Mouse (Mus musculus) embryonic facial prominence, embryonic 14.5 days (tissue): Measurements from ENCODE around the gene Ltb4r1. TPM values are rescaled to one million over a fixed set of nuclear protein-coding genes. Genes with fewer than 3 reads are reported as not detected.

ENCODE experiments used
- ATAC-seq: fragments of 200-750 bp; cut with Nextera tagmentation; 2 replicates; pipeline ENCODE4 v1.8.0; 2017; ENCODE audit warnings: low read depth, moderate number of reproducible peaks, moderate TSS enrichment
- DNase-seq: peaks from one replicate; pipeline ENCODE4 v3.0.0-alpha.2; 2015; ENCODE audit warnings: low spot score
- H3K27ac ChIP-seq: fragments of 300-500 bp; sonication (generic); replicated peaks from 2 replicates; pipeline ENCODE4 v1.5.1; 2014; ENCODE audit warnings: low read depth, mild to moderate bottlenecking, low read length, moderate library complexity
- H3K27me3 ChIP-seq: fragments of 300-500 bp; sonication (generic); replicated peaks from 2 replicates; pipeline ENCODE4 v1.6.1; 2014; ENCODE audit warnings: low read length; ENCODE audit not compliant: control insufficient read depth, insufficient read depth
- H3K36me3 ChIP-seq: fragments of 300-500 bp; sonication (generic); 2 replicates; pipeline ENCODE4 v1.6.1; 2014; ENCODE audit warnings: low read length, mixed read lengths; ENCODE audit not compliant: control insufficient read depth, insufficient read depth
- H3K4me1 ChIP-seq: fragments of 300-500 bp; sonication (generic); 2 replicates; pipeline ENCODE4 v1.6.1; 2014; ENCODE audit warnings: antibody characterized with exemption, low read length; ENCODE audit not compliant: control insufficient read depth, insufficient read depth
- H3K4me2 ChIP-seq: fragments of 300-500 bp; sonication (generic); 2 replicates; pipeline ENCODE4 v1.6.1; 2014; ENCODE audit warnings: low read depth, mild to moderate bottlenecking, low read length, moderate library complexity, mixed read lengths
- H3K4me3 ChIP-seq: fragments of 300-500 bp; sonication (generic); 2 replicates; pipeline ENCODE4 v1.5.1; 2014; ENCODE audit warnings: low read depth, mild to moderate bottlenecking, low read length
- H3K9ac ChIP-seq: fragments of 300-500 bp; sonication (generic); 2 replicates; pipeline ENCODE4 v1.6.1; 2014; ENCODE audit warnings: low read depth, mild to moderate bottlenecking, low read length, moderate library complexity, mixed read lengths
- H3K9me3 ChIP-seq: fragments of 300-500 bp; sonication (generic); 2 replicates; pipeline ENCODE4 v1.6.1; 2016; ENCODE audit warnings: low read length; ENCODE audit not compliant: control insufficient read depth
- WGBS: fragments of 180-500 bp; shearing (Covaris S2); extraction: QIAGEN DNeasy Blood & Tissue Kit; methylation state at CpG from one replicate; pipeline ENCODE4 v1.1.7; 2014; 5-methylcytosine and 5-hydroxymethylcytosine counted together
- polyA plus RNA-seq: library from polyadenylated mRNA; unstranded; fragments of >200 nt; fragmentation: Nextera tagmentation; extraction: Ambion mirVana; gene quantifications from 2 replicates; pipeline ENCODE4 v1.2.1, GENCODE M21; 2014

Ltb4r1 gene
- polyA plus RNA-seq, 1 experiment from 2014 or later, result 0.56 TPM

DNA sequence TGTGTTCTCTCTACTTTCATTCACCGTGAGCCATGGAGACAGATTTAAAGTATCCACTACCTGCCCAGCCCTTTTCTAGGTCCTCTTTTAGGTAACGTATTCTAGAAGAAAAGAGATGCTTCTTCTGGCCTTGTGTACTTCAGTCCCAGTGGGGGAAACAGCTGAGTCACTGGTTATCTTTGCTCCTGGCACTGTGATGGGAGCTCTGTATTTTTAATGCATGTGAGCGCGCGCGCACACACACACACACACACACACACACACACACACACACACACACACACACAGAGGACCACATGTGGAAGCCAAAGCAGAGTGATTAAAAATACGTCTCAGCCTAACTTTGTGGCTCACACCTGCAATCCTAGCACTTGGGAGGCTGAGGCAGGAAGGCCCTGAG is 42.3 kb upstream of the Ltb4r1 start:
- 93% methylated on average over 7 of the region's 7 CpGs for WGBS
- Histone ChIP-seq H3K9me3 (no peaks in the 10 kb centered on the region), H3K4me3 (no peak overlapping the region), H3K4me2 (no peak overlapping the region), H3K27ac (no peak overlapping the region), H3K9ac (no peak overlapping the region), H3K4me1 (0 out of 2 replicates have a peak, but pooled peaks cover 3% of the 10 kb centered on the region), H3K36me3 (peaks cover 15% of the 10 kb centered on the region; the same call in 1 of the 2 replicates), H3K27me3 (no peaks in the 10 kb centered on the region)
- DNase-seq (no peak), ATAC-seq (no peak)

- 52% methylated on average over 8 of the region's 8 CpGs for WGBS
- H3K4me3 ChIP-seq, result no peak overlapping the region
- ATAC-seq (no peak), DNase-seq (no peak)
- H3K9ac ChIP-seq, result no peak overlapping the region
- H3K4me2 ChIP-seq, result no peak overlapping the region
- H3K27ac ChIP-seq, result no peak overlapping the region
- H3K4me1 ChIP-seq, result 0 out of 2 replicates have a peak, but pooled peaks cover 3% of the 10 kb centered on the region
- no peaks in the 10 kb centered on the region for H3K9me3 ChIP-seq
- H3K36me3 ChIP-seq, result 0 out of 2 replicates have a peak, but pooled peaks cover 6% of the 10 kb centered on the region
- H3K27me3 ChIP-seq, result no peaks in the 10 kb centered on the region
Observed at GRCm38 (mm10) chr14:55724411-55724871, 41.3 kb upstream of the Ltb4r1 start.

DNA sequence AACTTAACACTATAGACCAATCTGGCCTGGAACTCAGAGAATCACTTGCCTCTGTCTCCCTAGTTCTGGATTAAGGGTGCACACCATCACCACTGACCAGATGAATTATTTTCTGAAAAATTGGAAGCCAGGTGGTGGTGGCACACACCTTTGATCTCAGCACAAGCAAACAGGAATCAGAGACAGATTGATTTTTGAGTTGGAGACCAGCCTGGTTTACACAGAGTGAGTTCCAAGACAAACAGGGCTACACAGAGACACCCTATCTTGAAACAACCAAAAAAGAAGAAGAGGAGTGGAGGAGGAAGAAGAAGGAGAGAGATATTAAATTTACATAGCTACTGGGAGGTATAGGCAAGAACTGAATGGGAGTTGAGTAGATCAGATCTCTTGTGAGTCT is 39.5 kb upstream of the Ltb4r1 start:
- H3K36me3 ChIP-seq, result no peaks in the 10 kb centered on the region
- 0 out of 2 replicates have a peak, but pooled peaks cover 1% of the 10 kb centered on the region for H3K4me1 ChIP-seq
- no peak for ATAC-seq

DNA sequence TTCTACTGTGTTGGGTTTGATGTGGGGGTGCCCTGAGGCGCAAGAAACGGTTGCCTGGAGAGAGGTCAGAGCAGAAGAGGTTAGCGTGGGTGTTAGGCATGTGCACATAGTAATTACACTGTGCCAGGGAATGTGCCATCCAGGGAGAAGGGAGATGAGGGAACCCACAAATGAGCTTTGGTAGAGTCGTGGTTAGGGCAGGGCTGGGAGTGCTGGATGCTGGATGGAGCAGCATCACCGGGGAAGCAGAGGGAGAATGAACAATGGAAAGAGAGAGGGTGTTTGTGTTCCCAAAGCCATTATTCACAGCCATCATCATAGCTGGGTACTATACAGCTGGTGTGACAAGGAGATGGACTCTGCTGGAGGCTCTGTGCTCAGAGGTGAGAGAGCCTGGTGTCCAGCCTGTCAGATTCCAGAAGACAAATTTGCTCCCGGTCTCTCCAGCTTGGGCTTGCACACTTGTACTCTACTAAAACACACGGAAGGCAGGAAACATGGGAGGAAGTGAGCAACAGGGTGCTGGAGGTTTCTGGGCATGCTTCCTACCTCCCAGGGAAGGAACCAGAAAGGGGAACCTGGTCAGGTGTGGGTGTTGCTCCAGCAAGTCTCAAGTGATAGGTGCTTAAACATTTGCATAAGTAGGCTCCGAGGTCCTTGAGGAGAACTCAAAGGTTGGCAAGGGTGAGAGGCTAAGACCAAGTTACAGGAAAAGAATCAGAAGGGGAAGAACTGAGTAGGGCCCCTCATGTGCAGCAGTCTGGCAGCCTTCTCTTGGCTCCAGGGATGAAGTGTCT is 37.7 kb upstream of the Ltb4r1 start:
- H3K9me3 ChIP-seq, result no peaks in the 10 kb centered on the region
- 61% methylated on average over 8 of the region's 8 CpGs for WGBS
- H3K4me2 ChIP-seq, result no peak overlapping the region
- DNase-seq (no peak), ATAC-seq (no peak)
- no peaks in the 10 kb centered on the region for H3K27me3 ChIP-seq
- H3K4me3 ChIP-seq, result no peak overlapping the region
- no peaks in the 10 kb centered on the region for H3K36me3 ChIP-seq
- H3K27ac ChIP-seq, result no peak overlapping the region
- no peaks in the 10 kb centered on the region for H3K4me1 ChIP-seq
- H3K9ac ChIP-seq, result no peak overlapping the region

More for the DNA sequence above, 39.5 kb upstream of the Ltb4r1 start:
- Histone ChIP-seq H3K9ac (no peak overlapping the region), H3K4me2 (no peak overlapping the region), H3K4me3 (no peak overlapping the region), H3K9me3 (no peaks in the 10 kb centered on the region), H3K27me3 (no peaks in the 10 kb centered on the region), H3K27ac (no peak overlapping the region)
- no peak for DNase-seq

DNA sequence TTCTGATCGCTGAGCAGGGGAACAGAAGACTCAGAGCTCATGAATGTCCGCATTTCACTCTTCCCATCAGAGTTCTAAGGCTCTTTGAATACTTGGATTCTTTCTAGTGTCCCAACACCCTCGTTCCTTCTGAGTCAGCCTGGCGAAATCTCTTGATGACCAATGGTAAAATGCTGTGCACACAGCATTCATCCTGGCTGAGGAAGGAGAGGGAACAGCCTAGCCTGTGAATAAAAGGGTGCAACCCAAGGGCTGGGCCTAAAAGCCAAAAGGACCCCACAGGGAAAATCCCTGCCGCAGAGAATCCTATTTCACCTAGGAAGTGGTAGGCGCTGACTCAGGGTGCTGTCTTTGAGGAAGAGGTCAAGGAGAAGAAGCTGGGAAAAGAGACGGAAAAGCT is 35.6 kb upstream of the Ltb4r1 start:
- Histone ChIP-seq H3K27me3 (no peaks in the 10 kb centered on the region), H3K27ac (no peak overlapping the region), H3K9ac (no peak overlapping the region), H3K4me1 (no peaks in the 10 kb centered on the region), H3K9me3 (no peaks in the 10 kb centered on the region), H3K4me2 (no peak overlapping the region), H3K36me3 (no peaks in the 10 kb centered on the region), H3K4me3 (no peak overlapping the region)
- WGBS, result 72% methylated on average over 7 of the region's 7 CpGs
- no peak for ATAC-seq
- DNase-seq, result no peak

DNA sequence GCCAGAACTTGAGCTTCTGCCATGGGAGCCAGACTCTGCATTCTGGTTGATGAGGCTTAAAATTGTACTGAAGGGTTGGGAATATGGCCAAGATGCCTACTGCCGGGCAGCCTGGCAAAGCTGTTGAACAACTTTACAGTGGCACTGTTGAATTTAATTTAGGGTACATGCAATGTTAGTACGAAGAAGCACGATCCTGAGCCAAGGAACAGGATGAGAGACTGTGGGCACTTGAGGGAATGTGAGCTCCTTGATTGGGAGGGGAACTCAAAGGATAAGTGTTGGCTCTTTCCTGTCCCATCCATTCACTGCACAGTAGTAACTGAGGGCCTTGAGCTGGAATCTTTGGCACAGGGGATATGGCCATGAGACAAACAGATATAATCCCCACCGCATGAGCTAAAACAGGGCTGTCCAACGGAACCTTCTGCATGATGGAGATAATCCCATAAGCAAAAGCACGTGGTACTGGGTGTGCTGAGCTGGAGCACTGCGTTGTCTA is 35.2 kb upstream of the Ltb4r1 start:
- ATAC-seq, result no peak
- DNase-seq, result no peak
- no peaks in the 10 kb centered on the region for H3K9me3 ChIP-seq
- 83% methylated on average over 7 of the region's 7 CpGs for WGBS
- no peak overlapping the region for H3K9ac ChIP-seq
- H3K4me3 ChIP-seq, result no peak overlapping the region
- H3K27ac ChIP-seq, result no peak overlapping the region
- no peaks in the 10 kb centered on the region for H3K36me3 ChIP-seq
- H3K4me1 ChIP-seq, result no peaks in the 10 kb centered on the region
- H3K4me2 ChIP-seq, result no peak overlapping the region
- no peaks in the 10 kb centered on the region for H3K27me3 ChIP-seq

DNA sequence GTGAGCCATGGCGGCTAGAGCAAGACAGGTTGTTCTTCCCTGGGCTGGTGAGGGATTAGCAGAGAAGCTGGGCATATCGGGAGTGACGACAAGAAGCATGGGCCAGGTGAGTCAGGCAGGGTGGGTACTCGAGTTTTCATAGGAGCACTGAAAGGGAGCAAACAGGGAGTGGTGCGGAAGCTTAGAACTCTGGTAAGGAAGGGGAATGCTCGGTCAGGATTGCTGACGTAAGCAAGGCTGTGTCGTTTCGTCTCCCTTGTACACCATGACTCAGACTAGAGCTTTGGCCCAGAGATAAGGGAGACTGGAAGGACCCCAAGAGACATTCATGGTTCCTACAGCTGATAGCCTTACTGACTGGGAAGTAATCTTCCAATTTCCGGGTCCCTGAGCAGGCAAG is 31.9 kb upstream of the Ltb4r1 start:
- H3K36me3 ChIP-seq, result peaks cover 6% of the 10 kb centered on the region; the same call in 1 of the 2 replicates
- H3K4me2 ChIP-seq, result no peak overlapping the region
- no peak for DNase-seq
- no peak overlapping the region for H3K27ac ChIP-seq
- ATAC-seq, result no peak
- WGBS, result 78% methylated on average over 10 of the region's 10 CpGs
- no peak overlapping the region for H3K9ac ChIP-seq
- no peaks in the 10 kb centered on the region for H3K9me3 ChIP-seq
- H3K4me1 ChIP-seq, result no peaks in the 10 kb centered on the region
- H3K27me3 ChIP-seq, result no peaks in the 10 kb centered on the region
- no peak overlapping the region for H3K4me3 ChIP-seq

DNA sequence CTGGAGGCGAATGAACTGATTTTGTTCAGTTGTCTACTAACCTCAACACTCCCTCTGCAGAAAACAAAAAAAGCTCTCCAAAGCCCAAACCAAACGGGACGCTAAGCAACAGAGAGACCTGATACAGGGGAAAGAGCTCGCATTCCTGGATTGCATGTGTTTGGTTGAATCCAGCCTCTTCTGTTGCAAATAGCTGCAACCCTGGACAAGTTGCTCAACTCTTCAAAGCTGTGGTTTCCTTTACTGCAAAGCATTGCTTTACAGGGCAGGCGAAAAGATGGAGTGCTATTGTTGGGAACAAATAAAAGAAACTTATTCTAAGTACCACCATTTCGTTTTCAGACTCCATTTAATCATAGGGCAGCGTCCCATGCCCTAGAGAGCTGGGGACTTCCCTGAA is 30.9 kb upstream of the Ltb4r1 start:
- DNase-seq, result no peak
- 73% methylated on average over 7 of the region's 7 CpGs for WGBS
- H3K4me3 ChIP-seq, result no peak overlapping the region

GRCm38 (mm10) chr14:55735334-55735733 is 30.4 kb upstream of the Ltb4r1 start:
- H3K27ac ChIP-seq, result no peak overlapping the region
- H3K27me3 ChIP-seq, result no peaks in the 10 kb centered on the region
- H3K4me2 ChIP-seq, result no peak overlapping the region
- no peak overlapping the region for H3K4me3 ChIP-seq
- ATAC-seq (no peak), DNase-seq (no peak)
- H3K9ac ChIP-seq, result no peak overlapping the region
- WGBS, result 66% methylated on average over 3 of the region's 3 CpGs
- peaks cover 21% of the 10 kb centered on the region for H3K36me3 ChIP-seq
- no peaks in the 10 kb centered on the region for H3K9me3 ChIP-seq
- H3K4me1 ChIP-seq, result no peaks in the 10 kb centered on the region

More for the DNA sequence above, 30.9 kb upstream of the Ltb4r1 start:
- Histone ChIP-seq H3K9ac (no peak overlapping the region), H3K9me3 (no peaks in the 10 kb centered on the region), H3K27me3 (no peaks in the 10 kb centered on the region), H3K4me2 (no peak overlapping the region), H3K4me1 (no peaks in the 10 kb centered on the region), H3K36me3 (peaks cover 16% of the 10 kb centered on the region), H3K27ac (no peak overlapping the region)
- ATAC-seq, result no peak
